Mouse (Mus musculus): Measurements from ENCODE around the gene Tfeb. TPM values are rescaled to one million over a fixed set of nuclear protein-coding genes. Genes with fewer than 3 reads are reported as not detected.

Tfeb gene
- total RNA-seq, 2 experiments from 2014 or later, result 85.3 to 93.9 TPM

DNA sequence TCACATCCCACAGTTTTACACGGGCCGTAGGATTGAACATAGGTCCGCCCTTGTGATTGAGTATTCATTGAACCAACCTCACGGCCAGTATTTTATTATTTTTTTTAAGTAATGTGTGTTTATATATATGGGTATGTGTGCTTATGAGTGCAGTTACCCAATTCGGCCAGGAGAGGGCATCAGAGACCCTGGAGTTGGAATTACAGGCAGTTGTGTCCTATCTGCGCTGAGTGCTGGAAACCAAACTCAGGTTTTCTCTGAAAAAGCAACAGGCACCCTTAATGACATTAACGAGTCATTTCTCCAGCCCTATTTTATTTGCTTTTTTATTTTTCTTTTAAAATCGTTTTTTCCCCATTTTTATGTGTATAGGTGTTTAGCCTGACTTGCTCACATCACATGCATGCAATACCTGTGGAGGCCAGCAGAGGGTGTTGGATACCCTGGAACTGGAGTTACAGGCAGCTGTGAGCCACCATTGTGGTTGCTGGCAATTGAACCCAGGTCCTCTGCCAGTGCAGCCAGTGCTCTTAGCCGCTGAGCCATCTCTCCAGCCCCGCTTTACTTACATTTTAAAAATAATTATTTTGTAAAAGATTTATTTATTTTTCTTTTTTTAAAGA is 8.0 kb downstream of the Tfeb start:
- TF ChIP-seq CTCF (IDR thresholded peaks at IDR 0.05), result peak; percentile 52
- intact Hi-C loops (cut with DNase I), result no loop called here
- DNase-seq, result peak; percentile 42

DNA sequence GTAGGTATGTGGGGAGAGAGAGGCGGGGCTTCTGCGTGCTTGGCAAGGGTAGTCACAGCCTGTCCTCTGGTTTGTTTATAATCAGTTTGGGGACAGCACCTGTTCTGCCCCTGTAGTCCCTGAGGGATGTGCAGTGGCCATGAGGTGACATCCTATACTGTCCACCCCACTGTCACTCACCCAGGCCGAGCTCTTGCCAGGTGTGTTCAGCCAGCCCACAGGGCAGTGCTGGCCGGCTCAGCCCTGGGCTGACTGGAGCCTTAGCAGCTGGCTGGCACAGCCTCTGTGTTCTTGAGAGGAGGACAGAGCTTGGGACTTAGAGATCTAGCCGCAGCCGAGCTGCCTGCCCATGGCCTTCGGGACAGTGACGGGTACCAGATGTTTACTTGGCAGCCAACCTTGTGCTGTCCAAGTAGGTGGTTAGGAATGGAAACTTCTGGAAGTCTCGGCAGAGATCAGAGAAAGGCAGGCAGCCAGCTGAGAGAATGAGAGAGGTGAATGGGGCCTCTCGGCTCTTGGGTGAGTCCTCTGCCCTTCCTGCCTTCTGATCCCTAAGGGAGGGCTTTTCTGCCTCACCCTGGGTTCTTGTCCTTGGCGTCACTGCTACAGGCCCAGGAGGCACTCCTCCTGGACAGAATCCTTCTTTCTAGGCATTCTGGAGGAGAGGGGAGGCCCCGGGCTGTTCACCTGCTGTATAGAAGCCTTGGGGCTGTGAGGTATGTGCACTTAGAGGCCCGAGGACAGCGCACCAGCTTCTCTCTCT is 12.1 kb downstream of the Tfeb start:
- no peak for TF ChIP-seq CTCF (IDR thresholded peaks at IDR 0.05)
- peak; percentile 94 for DNase-seq
- intact Hi-C loops (cut with DNase I), result no loop called here
- H3K4me3 ChIP-seq, result peak overlapping the region; percentile 66
- H3K27ac ChIP-seq, result peak overlapping the region; percentile 93

More for the DNA sequence above, 8.0 kb downstream of the Tfeb start:
- no peak overlapping the region for H3K4me3 ChIP-seq
- peak overlapping the region; percentile 93 for H3K27ac ChIP-seq

DNA sequence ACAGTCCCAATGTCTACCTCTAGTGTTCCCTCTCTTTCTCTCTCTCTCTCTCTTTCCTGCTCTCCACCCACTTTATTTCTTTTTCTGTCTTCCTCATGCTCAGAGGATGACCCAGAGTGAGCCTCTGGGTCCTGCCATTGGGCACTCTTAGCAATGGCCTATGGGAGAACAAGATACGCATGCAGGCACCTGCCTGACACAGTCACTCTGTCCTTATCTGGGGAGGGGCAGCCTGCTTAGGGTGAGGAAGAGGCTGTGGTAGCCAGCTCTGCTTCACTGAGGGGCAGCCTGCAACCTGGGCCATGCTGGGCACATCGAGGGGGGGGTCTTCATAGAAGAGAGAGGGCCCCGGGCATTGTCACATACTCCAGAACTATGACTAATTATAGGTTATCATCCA is 12.8 kb downstream of the Tfeb start:
- H3K4me3 ChIP-seq, result peak overlapping the region; percentile 66
- DNase-seq, result peak; percentile 49
- intact Hi-C loops (cut with DNase I), result loop anchor here (1.0 kb wide), 1 partner anchor 10 kb away; no protein-coding TSS in a partner anchor
- peak overlapping the region; percentile 93 for H3K27ac ChIP-seq
- TF ChIP-seq CTCF (IDR thresholded peaks at IDR 0.05), result no peak

DNA sequence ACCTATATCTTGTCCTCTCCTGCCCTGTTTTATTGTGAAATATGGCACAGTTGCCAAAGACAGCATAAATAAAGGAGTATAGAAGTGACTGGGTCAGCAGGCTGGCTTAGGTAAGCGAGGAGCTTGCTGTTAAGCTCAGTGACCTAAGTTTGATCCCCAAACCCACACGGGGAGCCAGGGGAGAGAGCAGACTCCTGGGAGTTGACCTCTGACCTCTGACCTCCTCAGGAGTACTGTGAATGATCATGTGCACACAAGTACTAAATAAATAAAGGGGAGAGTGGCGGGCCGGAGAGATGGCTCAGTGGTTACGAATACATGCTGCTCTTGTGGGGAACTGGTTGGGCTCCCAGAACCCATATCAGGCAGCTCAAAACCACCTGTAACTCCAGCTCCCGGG is 13.3 kb downstream of the Tfeb start:
- no peak for TF ChIP-seq CTCF (IDR thresholded peaks at IDR 0.05)
- DNase-seq, result peak; percentile 29
- peak overlapping the region; percentile 93 for H3K27ac ChIP-seq
- intact Hi-C loops (cut with DNase I), result loop anchor here (1.0 kb wide), 1 partner anchor 9 kb away; no protein-coding TSS in a partner anchor
- peak overlapping the region; percentile 66 for H3K4me3 ChIP-seq

DNA sequence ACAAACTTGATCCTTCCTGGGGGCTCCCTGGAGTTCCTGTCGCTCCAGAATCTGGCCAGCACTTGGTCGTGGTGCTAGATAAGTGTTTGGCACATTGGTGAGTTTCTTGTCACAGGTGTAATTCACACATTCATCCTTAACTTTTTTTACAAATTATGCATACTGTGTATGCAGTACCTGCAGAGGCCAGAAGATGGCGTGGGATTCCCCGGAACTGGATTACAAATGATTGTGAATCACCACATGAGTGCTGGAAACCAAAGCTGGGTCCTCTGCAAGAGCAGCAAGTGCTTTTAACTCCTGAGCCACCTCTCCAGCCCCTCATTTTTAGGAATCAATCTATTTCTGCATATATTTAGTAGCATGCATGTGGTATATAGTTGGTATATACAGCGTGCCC is 15.0 kb downstream of the Tfeb start:
- peak; percentile 29; the same call in 1 of the 2 replicates for TF ChIP-seq CTCF (IDR thresholded peaks at IDR 0.05)
- Histone ChIP-seq H3K4me3 (no peak overlapping the region), H3K27ac (peak overlapping the region; percentile 93)
- intact Hi-C loops (cut with DNase I), result no loop called here
- no peak for DNase-seq

DNA sequence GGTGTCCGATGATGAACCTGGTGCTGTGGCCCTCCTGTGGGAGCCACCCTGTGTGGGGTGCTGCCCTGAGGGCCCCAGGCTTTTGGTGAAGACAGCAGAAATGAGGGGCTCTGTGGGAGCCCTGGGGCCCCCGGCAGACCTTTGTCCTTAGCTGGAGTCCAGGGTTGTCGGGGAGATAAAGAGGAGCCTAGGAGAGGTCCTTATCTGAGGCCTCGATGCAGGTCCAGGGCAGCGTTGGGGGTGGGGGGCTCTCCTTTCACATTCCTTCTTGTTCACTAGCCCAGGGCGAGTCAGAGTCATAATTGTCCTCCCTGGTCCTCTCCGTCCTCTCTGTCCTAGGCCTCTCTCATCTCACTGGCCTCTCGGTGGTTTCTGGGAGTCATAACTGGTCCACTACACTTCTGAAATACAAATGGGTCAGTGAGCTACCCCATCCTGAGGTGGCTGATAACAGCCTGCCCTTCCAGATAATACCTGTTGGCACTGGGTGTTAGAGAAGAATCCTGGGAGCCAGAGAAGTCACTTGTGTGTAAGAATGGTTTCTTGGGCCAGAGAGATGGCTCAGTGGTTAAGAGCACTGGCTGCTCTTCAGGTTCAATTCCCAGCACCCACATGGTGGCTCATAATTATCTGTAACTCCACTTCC is 16.4 kb downstream of the Tfeb start:
- Histone ChIP-seq H3K4me3 (0 out of 2 replicates have a peak overlapping the region, but pooled peaks have one; percentile 21), H3K27ac (peak overlapping the region; percentile 75)
- no peak for TF ChIP-seq CTCF (IDR thresholded peaks at IDR 0.05)
- no peak for DNase-seq
- intact Hi-C loops (cut with DNase I), result no loop called here

DNA sequence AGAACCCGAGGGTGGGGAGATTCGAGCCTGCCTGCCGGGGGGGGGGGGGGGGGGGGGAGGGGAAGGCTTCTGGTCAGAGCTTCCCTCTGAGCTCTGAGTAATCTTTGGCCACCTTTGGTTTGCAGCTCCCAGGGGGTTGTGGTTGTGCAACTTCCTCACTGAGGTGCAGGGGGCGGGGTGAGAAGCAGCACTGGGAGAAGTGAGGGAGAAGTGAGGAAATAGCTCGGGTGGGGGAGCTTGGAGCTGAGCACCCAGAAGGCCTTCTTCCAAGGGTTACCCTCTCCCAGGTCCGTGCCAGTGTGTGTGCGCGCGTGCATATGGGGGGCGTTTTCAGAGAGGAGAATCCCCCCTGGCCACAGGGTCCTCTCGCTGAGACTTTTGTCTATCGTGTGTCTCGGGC is 17.4 kb downstream of the Tfeb start:
- TF ChIP-seq CTCF (IDR thresholded peaks at IDR 0.05), result no peak
- DNase-seq, result peak; percentile 86
- H3K27ac ChIP-seq, result peak overlapping the region; percentile 75
- H3K4me3 ChIP-seq, result no peak overlapping the region
- intact Hi-C loops (cut with DNase I), result no loop called here

DNA sequence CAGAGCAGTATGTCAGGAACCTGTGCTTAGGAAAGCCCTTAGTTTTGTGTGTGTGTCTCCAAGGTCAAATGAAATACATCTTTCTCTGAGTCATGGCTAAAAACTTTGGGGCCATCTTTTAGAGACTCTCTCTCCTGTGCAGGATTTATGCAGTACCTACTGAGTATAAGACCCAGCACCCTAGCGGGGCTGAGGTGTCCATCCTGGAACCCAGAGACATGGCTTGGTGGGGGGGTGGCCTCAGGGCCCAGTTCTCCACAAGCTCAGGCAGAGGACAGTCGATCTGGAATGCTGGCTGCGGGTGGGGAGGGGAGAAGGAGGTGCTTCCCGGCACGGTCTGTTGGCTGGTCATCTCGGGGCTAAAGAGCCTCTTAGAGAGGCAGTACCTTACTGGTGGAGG is 19.5 kb downstream of the Tfeb start:
- peak; percentile 46 for DNase-seq
- TF ChIP-seq CTCF (IDR thresholded peaks at IDR 0.05), result no peak
- intact Hi-C loops (cut with DNase I), result no loop called here
- Histone ChIP-seq H3K4me3 (no peak overlapping the region), H3K27ac (peak overlapping the region; percentile 94)

DNA sequence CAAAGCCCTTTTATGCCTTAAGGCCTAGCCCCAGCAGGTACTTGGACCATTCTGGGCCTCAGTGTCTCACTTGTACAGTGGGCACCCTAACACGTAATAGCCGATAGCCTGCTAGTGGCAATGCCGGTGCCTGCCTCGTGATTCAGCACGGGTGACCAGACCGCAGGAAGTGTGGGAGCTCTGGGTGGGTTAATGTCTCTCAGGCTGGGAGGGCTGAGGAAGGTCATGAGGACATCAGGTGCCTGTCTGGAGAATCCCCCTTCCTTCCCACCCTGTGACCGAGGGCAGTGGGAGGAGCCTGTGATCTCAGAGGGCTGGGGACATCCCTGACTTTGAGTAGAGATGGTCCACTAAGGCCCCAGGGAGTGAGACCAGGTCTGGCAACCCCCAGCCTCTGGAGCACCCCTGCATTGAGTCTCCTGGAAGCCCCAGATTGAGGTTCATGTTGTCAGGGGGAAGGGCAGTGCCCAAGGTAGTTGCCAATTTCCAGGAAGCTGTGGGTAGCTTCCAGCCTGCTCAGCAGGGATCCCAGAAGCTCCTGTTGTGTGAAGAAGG is 20.3 kb downstream of the Tfeb start:
- Histone ChIP-seq H3K27ac (peak overlapping the region; percentile 94), H3K4me3 (peak overlapping the region; percentile 9; the same call in 1 of the 2 replicates)
- no peak for TF ChIP-seq CTCF (IDR thresholded peaks at IDR 0.05)
- DNase-seq, result peak; percentile 39
- intact Hi-C loops (cut with DNase I), result no loop called here

DNA sequence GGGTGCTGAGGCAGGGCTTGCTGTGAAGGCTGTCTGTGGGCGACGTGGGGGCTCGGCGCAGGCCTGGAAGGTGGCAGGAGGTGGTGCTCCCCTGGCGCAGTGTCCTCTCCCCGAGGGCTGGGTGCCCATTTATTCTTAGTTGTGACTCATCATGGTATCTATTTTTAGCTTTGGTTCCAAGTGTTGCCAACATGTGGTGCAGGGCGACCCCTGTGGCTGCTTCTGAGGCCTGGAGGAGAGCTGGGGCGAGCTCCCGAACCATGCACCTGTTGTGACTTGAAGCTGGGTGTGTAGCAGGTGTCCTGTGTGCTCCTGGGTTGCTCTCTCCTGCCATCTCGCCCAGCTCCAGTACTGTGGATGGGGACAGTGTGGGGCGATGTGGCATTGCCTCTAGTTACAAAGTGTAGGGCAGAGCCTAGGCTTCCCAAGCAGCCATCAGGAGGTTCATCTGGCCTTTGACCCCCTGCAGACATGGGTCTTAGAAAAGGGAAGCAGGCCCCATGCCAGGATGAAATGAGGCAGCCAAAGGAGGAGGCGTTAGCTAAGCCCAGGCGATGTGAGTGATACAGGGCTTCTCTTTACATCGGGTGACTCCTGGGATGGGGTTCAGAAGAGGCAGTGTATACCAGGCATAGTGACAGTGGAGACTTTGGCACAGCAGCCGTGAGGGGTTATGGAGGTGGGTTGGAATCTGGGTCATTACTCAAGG is 23.0 kb downstream of the Tfeb start:
- intact Hi-C loops (cut with DNase I), result loop anchor here (1.0 to 2.0 kb wide), 2 partner anchors 10 to 21 kb away; no protein-coding TSS in a partner anchor
- peak overlapping the region; percentile 94 for H3K27ac ChIP-seq
- DNase-seq, result peak; percentile 90
- H3K4me3 ChIP-seq, result peak overlapping the region; percentile 61
- peak; percentile 70 for TF ChIP-seq CTCF (IDR thresholded peaks at IDR 0.05)

DNA sequence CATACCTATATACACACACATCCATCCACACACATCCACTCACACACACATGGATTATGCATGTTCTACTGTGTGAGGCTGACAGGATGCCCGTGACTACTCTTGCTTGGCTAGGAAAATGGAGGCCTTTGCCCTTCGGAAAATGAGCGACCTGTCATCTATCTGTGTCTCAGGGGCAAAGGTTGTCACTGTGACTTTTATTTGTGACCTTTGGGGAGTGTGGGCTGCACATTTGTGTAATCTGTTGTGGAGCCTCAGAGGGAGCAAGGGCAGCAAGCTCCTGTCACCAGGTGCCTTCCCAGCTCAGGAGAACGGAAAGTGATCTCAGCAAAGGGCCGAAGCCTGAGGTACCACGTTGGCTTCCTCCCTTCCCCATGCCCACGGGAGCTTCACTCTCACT is 25.2 kb downstream of the Tfeb start:
- no peak for DNase-seq
- no peak for TF ChIP-seq CTCF (IDR thresholded peaks at IDR 0.05)
- intact Hi-C loops (cut with DNase I), result no loop called here
- Histone ChIP-seq H3K4me3 (peak overlapping the region; percentile 34), H3K27ac (peak overlapping the region; percentile 94)
